Mouse (Mus musculus) liver, embryonic 16.5 days (tissue): ENCODE data around the gene Donson. TPM values are rescaled to one million over a fixed set of nuclear protein-coding genes. Genes with fewer than 3 reads are reported as not detected.

Source experiments
- ATAC-seq: fragments of 200-750 bp; cut with Nextera tagmentation; 2 replicates; pipeline ENCODE4 v1.8.0; 2017; ENCODE audit warnings: low read depth, mild to moderate bottlenecking, moderate number of reproducible peaks, moderate library complexity
- H3K27ac ChIP-seq: fragments of 300-500 bp; sonication (generic); 2 replicates; pipeline ENCODE4 v1.5.1; 2014; ENCODE audit warnings: mild to moderate bottlenecking, low read length
- H3K27me3 ChIP-seq: fragments of 300-500 bp; sonication (generic); 2 replicates; pipeline ENCODE4 v1.6.1; 2014; ENCODE audit warnings: low read depth, low read length, mixed read lengths; ENCODE audit not compliant: control insufficient read depth, insufficient read depth
- H3K36me3 ChIP-seq: fragments of 300-500 bp; sonication (generic); 2 replicates; pipeline ENCODE4 v1.6.1; 2014; ENCODE audit warnings: mild to moderate bottlenecking; ENCODE audit not compliant: control insufficient read depth, insufficient read depth
- H3K4me1 ChIP-seq: fragments of 300-500 bp; sonication (generic); 2 replicates; pipeline ENCODE4 v1.6.1; 2014; ENCODE audit warnings: low read depth, low read length, mixed read lengths; ENCODE audit not compliant: control insufficient read depth
- H3K4me2 ChIP-seq: fragments of 300-500 bp; sonication (generic); 2 replicates; pipeline ENCODE4 v1.6.1; 2014; ENCODE audit warnings: low read depth, low read length, mixed read lengths
- H3K4me3 ChIP-seq: fragments of 300-500 bp; sonication (generic); 2 replicates; pipeline ENCODE4 v1.5.1; 2014; ENCODE audit warnings: low read depth, mild to moderate bottlenecking, low read length
- H3K9ac ChIP-seq: fragments of 300-500 bp; sonication (generic); 2 replicates; pipeline ENCODE4 v1.6.1; 2014; ENCODE audit warnings: low read depth, low read length
- H3K9me3 ChIP-seq: fragments of 300-500 bp; sonication (generic); replicated peaks from 2 replicates; pipeline ENCODE4 v1.6.1; 2016; ENCODE audit warnings: low read length; ENCODE audit not compliant: control insufficient read depth
- WGBS: fragments of 180-500 bp; shearing (Covaris S2); extraction: QIAGEN DNeasy Blood & Tissue Kit; methylation state at CpG from one replicate; pipeline ENCODE4 v1.1.7; 2014; ENCODE audit not compliant: insufficient replicate concordance; 5-methylcytosine and 5-hydroxymethylcytosine counted together
- polyA plus RNA-seq: library from polyadenylated mRNA; unstranded; fragments of >200 nt; fragmentation: Nextera tagmentation; extraction: Ambion mirVana; gene quantifications from 2 replicates; pipeline ENCODE4 v1.2.1, GENCODE M21; 2015

The Donson gene
- polyA plus RNA-seq: 22.8 and 23.0 TPM in 2 replicates

- peaks cover 22% of the 10 kb centered on the region for H3K36me3 ChIP-seq
- WGBS: under 1% methylated on average over 68 of the region's 71 CpGs
These were observed at the start of gene Donson for GRCm38 (mm10) chr16:91688619-91689334. Donson (minus strand) TSS chr16:91688770.

GRCm38 (mm10) chr16:91736046-91736816 lies 47.7 kb upstream of the Donson start:
- Histone ChIP-seq H3K4me2 (no peak overlapping the region), H3K9ac (no peak overlapping the region), H3K36me3 (no peaks in the 10 kb centered on the region), H3K9me3 (no peaks in the 10 kb centered on the region), H3K27me3 (peaks cover 23% of the 10 kb centered on the region), H3K4me3 (no peak overlapping the region), H3K4me1 (peaks cover 22% of the 10 kb centered on the region), H3K27ac (no peak overlapping the region)
- WGBS: 64% methylated on average over 7 of the region's 7 CpGs
- ATAC-seq: no peak

More at GRCm38 (mm10) chr16:91688619-91689334, at the start of gene Donson:
- H3K27ac ChIP-seq: peak within 1 kb of the TSS; percentile 95
- H3K4me3 ChIP-seq: peak within 1 kb of the TSS; percentile 100
- H3K4me1 ChIP-seq: peaks cover 33% of the 10 kb centered on the region
- peak within 1 kb of the TSS; percentile 95 for H3K4me2 ChIP-seq
- no peaks in the 10 kb centered on the region for H3K9me3 ChIP-seq
- ATAC-seq: peak; percentile 98
- no peaks in the 10 kb centered on the region for H3K27me3 ChIP-seq
- H3K9ac ChIP-seq: peak within 1 kb of the TSS; percentile 99

GRCm38 (mm10) chr16:91734771-91735170 lies 46.2 kb upstream of the Donson start:
- no peaks in the 10 kb centered on the region for H3K36me3 ChIP-seq
- no peak overlapping the region for H3K4me2 ChIP-seq
- no peak overlapping the region for H3K4me3 ChIP-seq
- H3K27ac ChIP-seq: no peak overlapping the region
- peaks cover 25% of the 10 kb centered on the region for H3K4me1 ChIP-seq
- H3K9me3 ChIP-seq: no peaks in the 10 kb centered on the region
- 43% methylated on average over 5 of the region's 5 CpGs for WGBS
- peaks cover 36% of the 10 kb centered on the region for H3K27me3 ChIP-seq
- no peak for ATAC-seq
- H3K9ac ChIP-seq: no peak overlapping the region

DNA sequence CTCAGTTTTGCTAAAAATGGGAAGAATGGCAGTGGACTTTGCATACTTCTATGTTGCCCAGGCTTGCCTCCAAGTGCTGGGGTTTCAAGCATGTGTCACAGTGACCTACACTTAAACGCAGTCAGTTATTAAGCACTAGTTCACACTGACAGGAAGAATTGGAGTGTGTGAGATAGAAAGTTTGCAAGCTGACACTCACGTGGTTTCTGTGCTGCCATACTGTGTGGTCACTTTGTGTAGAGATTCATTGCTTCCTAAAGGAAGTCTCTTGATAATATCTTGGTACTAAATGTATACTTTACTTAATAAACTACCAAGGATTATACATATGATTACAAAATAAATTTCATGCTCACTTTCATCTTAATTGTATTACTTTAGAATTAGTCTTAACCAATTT lies 44.2 kb upstream of the Donson start:
- no peak for ATAC-seq
- Histone ChIP-seq H3K27me3 (peaks cover 42% of the 10 kb centered on the region), H3K4me3 (no peak overlapping the region), H3K4me2 (no peak overlapping the region), H3K9ac (no peak overlapping the region), H3K36me3 (no peaks in the 10 kb centered on the region), H3K9me3 (no peaks in the 10 kb centered on the region), H3K4me1 (peaks cover 26% of the 10 kb centered on the region), H3K27ac (no peak overlapping the region)
- 30% methylated on average over 2 of the region's 2 CpGs for WGBS

GRCm38 (mm10) chr16:91730446-91730845 lies 41.9 kb upstream of the Donson start:
- Histone ChIP-seq H3K9me3 (no peaks in the 10 kb centered on the region), H3K9ac (peak overlapping the region; percentile 72), H3K4me2 (peak overlapping the region; percentile 99), H3K4me3 (peak overlapping the region; percentile 81), H3K4me1 (peaks cover 36% of the 10 kb centered on the region), H3K27me3 (peaks cover 42% of the 10 kb centered on the region), H3K36me3 (no peaks in the 10 kb centered on the region), H3K27ac (no peak overlapping the region)
- ATAC-seq: no peak
- 2% methylated on average over 11 of the region's 11 CpGs for WGBS

- WGBS: under 1% methylated on average over 43 of the region's 44 CpGs
- Histone ChIP-seq H3K36me3 (no peaks in the 10 kb centered on the region), H3K9ac (peak overlapping the region; percentile 72), H3K4me2 (peak overlapping the region; percentile 99), H3K27ac (peak overlapping the region; percentile 63), H3K9me3 (no peaks in the 10 kb centered on the region), H3K4me1 (peaks cover 34% of the 10 kb centered on the region), H3K4me3 (peak overlapping the region; percentile 81), H3K27me3 (peaks cover 42% of the 10 kb centered on the region)
- no peak for ATAC-seq
These were observed 41.4 kb upstream of the Donson start for GRCm38 (mm10) chr16:91729821-91730441.

DNA sequence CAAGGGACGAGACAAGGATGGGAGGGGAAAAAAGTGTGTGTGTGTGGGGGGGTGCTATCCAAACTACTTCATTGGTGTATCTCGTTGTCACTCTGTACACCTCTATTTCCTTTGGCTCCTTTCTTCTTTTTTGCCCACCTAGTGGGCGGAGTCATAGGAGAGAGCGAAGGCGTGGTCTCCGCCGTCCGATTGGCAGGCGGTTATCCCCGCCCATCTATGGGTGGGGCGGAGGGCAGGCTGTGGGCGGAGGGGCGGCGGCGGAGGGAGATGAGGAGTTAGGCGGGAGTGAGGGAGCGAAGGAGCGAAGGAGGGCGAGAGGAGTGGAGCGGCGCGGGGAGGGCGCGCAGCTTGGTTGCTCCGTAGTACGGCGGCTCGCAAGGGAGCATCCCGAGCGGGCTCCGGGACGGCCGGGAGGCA lies 40.5 kb upstream of the Donson start, which contains the start of gene Itsn1:
Gene Itsn1, plus strand, starts transcription at position 216 of the 417 bp plus-strand sequence.
- no peaks in the 10 kb centered on the region for H3K9me3 ChIP-seq
- ATAC-seq: peak; percentile 80
- peaks cover 42% of the 10 kb centered on the region for H3K27me3 ChIP-seq
- peak within 1 kb of the TSS; percentile 81 for H3K9ac ChIP-seq
- under 1% methylated on average over 30 of the region's 33 CpGs for WGBS
- H3K4me2 ChIP-seq: peak within 1 kb of the TSS; percentile 99
- no peaks in the 10 kb centered on the region for H3K36me3 ChIP-seq
- H3K27ac ChIP-seq: peak within 1 kb of the TSS; percentile 86
- H3K4me3 ChIP-seq: peak within 1 kb of the TSS; percentile 81
- H3K4me1 ChIP-seq: peaks cover 29% of the 10 kb centered on the region

DNA sequence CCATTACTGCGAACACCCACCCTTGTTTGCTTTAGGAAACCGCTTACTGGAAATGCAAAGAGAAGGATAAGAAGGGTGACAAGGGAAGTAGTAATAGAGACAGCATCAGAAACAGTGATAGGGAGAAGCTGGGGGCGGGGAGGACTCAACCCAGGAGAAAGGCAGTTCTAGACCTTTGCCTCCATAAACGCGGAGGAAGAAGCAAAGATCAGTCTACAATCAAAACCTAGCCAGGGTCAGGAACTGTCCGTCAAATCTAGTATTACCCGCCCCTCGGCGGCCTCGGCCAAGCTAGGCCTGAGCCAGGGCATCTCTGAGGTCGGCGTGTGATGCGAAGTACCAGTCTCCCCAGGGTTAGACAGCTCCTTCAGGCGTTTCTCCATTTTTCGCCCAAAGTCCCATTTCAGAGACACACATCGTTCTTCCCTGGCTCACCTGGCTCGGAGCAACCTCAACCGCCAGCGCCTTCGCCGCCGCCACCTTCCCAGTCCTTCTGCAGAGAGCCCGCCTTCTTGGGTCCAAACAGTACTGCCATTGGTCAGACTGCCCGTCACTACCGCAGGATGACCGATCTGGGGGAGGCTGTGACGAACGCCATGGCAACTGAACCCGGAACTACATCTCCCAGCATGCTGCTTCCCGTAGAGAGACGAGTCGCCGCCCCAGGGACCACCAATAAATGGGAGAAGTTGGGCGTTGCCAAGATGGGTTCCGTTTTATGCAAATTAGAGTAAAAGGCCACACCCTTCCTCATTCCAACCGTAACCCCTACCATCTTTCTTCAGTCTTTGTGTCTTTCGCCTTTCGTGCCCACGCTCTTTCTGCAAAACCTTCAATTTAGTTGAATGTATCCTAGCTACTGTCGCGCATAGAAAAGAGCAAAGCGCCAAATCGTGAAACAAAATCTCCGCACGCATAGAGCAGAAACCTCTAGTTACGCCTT lies 39.8 kb upstream of the Donson start, which contains the start of gene Cryzl1:
Gene Cryzl1, minus strand, starts transcription at position 853 of the 943 bp plus-strand sequence.
- peak within 1 kb of the TSS; percentile 81 for H3K9ac ChIP-seq
- H3K36me3 ChIP-seq: no peaks in the 10 kb centered on the region
- peak within 1 kb of the TSS; percentile 81 for H3K4me3 ChIP-seq
- peak; percentile 93 for ATAC-seq
- peak within 1 kb of the TSS; percentile 86 for H3K27ac ChIP-seq
- peaks cover 38% of the 10 kb centered on the region for H3K27me3 ChIP-seq
- peak within 1 kb of the TSS; percentile 99 for H3K4me2 ChIP-seq
- H3K9me3 ChIP-seq: no peaks in the 10 kb centered on the region
- under 1% methylated on average over 46 of the region's 46 CpGs for WGBS
- H3K4me1 ChIP-seq: peaks cover 29% of the 10 kb centered on the region
